8 mouse cellular contexts compared by ENCODE assay signal in genomic region chr9:121385091-121385748, GRCm38 (mm10).
DNase-seq lines count a peak whose midpoint lies in the region; ATAC-seq lines count a peak whose summit lies in the region.

No protein-coding gene starts in this region.

- WGBS in intestine, embryonic 14.5 days, result 36% methylated on average over 16 of the region's 16 CpGs
- 35% methylated on average over 16 of the region's 16 CpGs for WGBS in intestine, embryonic 15.5 days
- WGBS in hindbrain, embryonic 15.5 days, result 37% methylated on average over 16 of the region's 16 CpGs
- 36% methylated on average over 16 of the region's 16 CpGs for WGBS in midbrain, embryonic 10.5 days

- DNase-seq in intestine, embryonic 14.5 days (ENCODE audit: low spot score), result peak; percentile 95
- peak; percentile 88 for DNase-seq in cerebellum, adult 9-11 months
- DNase-seq in frontal cortex, postnatal 14 days (ENCODE audit: low spot score in 2 of 2), result peak; percentile 79 to 89
- peak; percentile 90 to 91 for DNase-seq in left cerebral cortex, postnatal 36 days (ENCODE audit: low spot score in 2 of 2)
- DNase-seq in midbrain, embryonic 10.5 days (ENCODE audit: low spot score), result peak; percentile 82
- DNase-seq in skeletal muscle tissue, adult 2 months (ENCODE audit: low read depth, low spot score), result peak; percentile 70

- H3K4me3 ChIP-seq in intestine, embryonic 14.5 days (ENCODE audit: low read depth, low read length), result no peak overlapping the region
- H3K4me3 ChIP-seq in intestine, embryonic 15.5 days (replicated peaks), result no peak overlapping the region
- no peak overlapping the region for H3K4me3 ChIP-seq in hindbrain, embryonic 15.5 days
- no peak overlapping the region for H3K4me3 ChIP-seq in midbrain, embryonic 10.5 days

- H3K27ac ChIP-seq in intestine, embryonic 14.5 days (ENCODE audit: low read depth), result no peak overlapping the region
- no peak overlapping the region for H3K27ac ChIP-seq in intestine, embryonic 15.5 days
- H3K27ac ChIP-seq in hindbrain, embryonic 15.5 days (replicated peaks), result peak overlapping the region; percentile 58
- peak overlapping the region; percentile 74 for H3K27ac ChIP-seq in midbrain, embryonic 10.5 days (replicated peaks)

- intact Hi-C loops in left cerebral cortex, postnatal 36 days (cut with DNase I), result loop anchor here (5.0 kb wide), 1 partner anchor 67 kb away; no protein-coding TSS in a partner anchor

- no peak overlapping the region for H3K4me2 ChIP-seq in intestine, embryonic 14.5 days (ENCODE audit: low read length)
- H3K4me2 ChIP-seq in intestine, embryonic 15.5 days (replicated peaks), result no peak overlapping the region
- no peak overlapping the region for H3K4me2 ChIP-seq in hindbrain, embryonic 15.5 days

- H3K9ac ChIP-seq in intestine, embryonic 14.5 days (ENCODE audit: low read length), result no peak overlapping the region
- no peak overlapping the region for H3K9ac ChIP-seq in intestine, embryonic 15.5 days
- H3K9ac ChIP-seq in hindbrain, embryonic 15.5 days, result no peak overlapping the region

- no peak for ATAC-seq in intestine, embryonic 14.5 days (replicated peaks; ENCODE audit: low FRiP score, low TSS enrichment, low read depth)
- ATAC-seq in intestine, embryonic 15.5 days, result no peak
- ATAC-seq in hindbrain, embryonic 15.5 days (ENCODE audit: low FRiP score, low read depth), result no peak

- no peaks in the 10 kb centered on the region for H3K27me3 ChIP-seq in intestine, embryonic 14.5 days (replicated peaks; ENCODE audit: control insufficient read depth, insufficient read depth, low read length)
- H3K27me3 ChIP-seq in intestine, embryonic 15.5 days (replicated peaks), result no peaks in the 10 kb centered on the region
- no peaks in the 10 kb centered on the region for H3K27me3 ChIP-seq in hindbrain, embryonic 15.5 days
- no peaks in the 10 kb centered on the region for H3K27me3 ChIP-seq in midbrain, embryonic 10.5 days (ENCODE audit: low read depth, poor library complexity, severe bottlenecking)

- no peaks in the 10 kb centered on the region for H3K36me3 ChIP-seq in intestine, embryonic 14.5 days (ENCODE audit: control insufficient read depth, insufficient read depth, low read length)
- no peaks in the 10 kb centered on the region for H3K36me3 ChIP-seq in intestine, embryonic 15.5 days
- no peaks in the 10 kb centered on the region for H3K36me3 ChIP-seq in hindbrain, embryonic 15.5 days
- H3K36me3 ChIP-seq in midbrain, embryonic 10.5 days, result peaks cover 4% of the 10 kb centered on the region; the same call in 1 of the 2 replicates

- H3K4me1 ChIP-seq in intestine, embryonic 14.5 days (replicated peaks; ENCODE audit: control insufficient read depth, insufficient read depth, low read length), result peaks cover 2% of the 10 kb centered on the region; the same call in 1 of the 2 replicates
- peaks cover 26% of the 10 kb centered on the region for H3K4me1 ChIP-seq in intestine, embryonic 15.5 days (replicated peaks)
- H3K4me1 ChIP-seq in hindbrain, embryonic 15.5 days (replicated peaks), result peaks cover 55% of the 10 kb centered on the region
- H3K4me1 ChIP-seq in midbrain, embryonic 10.5 days, result peaks cover 33% of the 10 kb centered on the region

- no peaks in the 10 kb centered on the region for H3K9me3 ChIP-seq in intestine, embryonic 14.5 days (ENCODE audit: control insufficient read depth, low read length)
- H3K9me3 ChIP-seq in intestine, embryonic 15.5 days, result no peaks in the 10 kb centered on the region
- H3K9me3 ChIP-seq in hindbrain, embryonic 15.5 days, result no peaks in the 10 kb centered on the region
- no peaks in the 10 kb centered on the region for H3K9me3 ChIP-seq in midbrain, embryonic 10.5 days (replicated peaks)

Comparison
In these comparisons a context has a peak if more than half of its experiments do, and no peak if none do; other contexts are left out.
1. H3K27ac ChIP-seq: peak in hindbrain, embryonic 15.5 days (single experiment) and midbrain, embryonic 10.5 days (single experiment); none in intestine, embryonic 14.5 days (single experiment) and intestine, embryonic 15.5 days (single experiment).
2. Peak in every context shown above with its lines, with median percentiles within 50 percentile points of each other: DNase-seq.